Mouse (Mus musculus) embryo, embryonic 10 days (tissue): ENCODE measurements at regions not wholly inside any gene's neighbourhood (a gene's known extent, or its start where the extent isn't known, plus 50 kb on each side); places are given as distances from the start of the nearest gene placed in this dataset.

ENCODE experiments used
- DNase-seq: peaks from one replicate; pipeline ENCODE4 v3.0.0-alpha.2; 2015; ENCODE audit warnings: low spot score

GRCm38 (mm10) chr16:30118876-30119275 is 54.7 kb downstream of the Hes1 start:
- DNase-seq: no peak

- peak; percentile 76 for DNase-seq
Observed at GRCm38 (mm10) chr16:30120330-30121265, 56.4 kb downstream of the Hes1 start.

GRCm38 (mm10) chr16:30121596-30121995 is 57.4 kb downstream of the Hes1 start:
- no peak for DNase-seq

DNA sequence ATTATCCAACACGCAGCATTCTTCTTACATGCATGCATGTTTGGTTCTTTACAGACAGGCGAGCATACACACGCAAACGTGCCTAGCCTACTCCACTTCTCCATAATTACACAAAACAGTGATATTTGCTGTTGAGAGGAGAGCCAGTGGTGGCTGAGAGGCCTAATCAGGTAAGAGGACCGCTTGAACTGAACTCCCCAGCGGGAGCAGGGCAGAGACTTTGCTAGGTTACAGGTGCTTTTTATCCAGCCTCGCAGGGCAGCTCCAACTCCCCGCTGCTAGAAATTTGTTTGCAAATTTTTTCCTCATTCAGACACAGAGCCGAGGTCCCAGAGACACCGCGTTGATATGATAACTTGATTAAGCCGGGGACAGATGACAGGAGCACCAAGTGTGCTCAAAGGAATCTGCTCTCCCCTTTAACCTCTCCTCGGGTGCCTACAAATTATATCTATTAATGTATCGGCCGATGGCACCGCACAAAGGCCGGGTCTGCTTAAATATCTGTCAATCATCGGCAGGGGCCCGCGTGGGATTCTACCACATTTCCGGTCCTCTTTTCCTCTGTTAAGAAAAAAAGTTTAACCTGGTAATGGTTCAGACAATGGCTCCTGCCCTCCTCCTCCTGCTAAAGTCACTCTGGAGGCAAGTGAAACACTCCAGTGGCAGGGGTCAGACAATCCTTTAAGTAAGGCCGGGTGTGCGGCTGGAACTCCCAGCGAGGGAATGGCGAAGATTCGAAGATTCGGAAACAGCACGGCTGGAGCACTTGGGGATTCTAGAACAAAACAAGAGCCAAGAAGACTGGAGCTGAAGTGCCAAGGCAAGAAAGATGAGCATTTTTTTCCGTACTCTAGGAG is 58.3 kb downstream of the Hes1 start:
- peak; percentile 65 for DNase-seq

DNA sequence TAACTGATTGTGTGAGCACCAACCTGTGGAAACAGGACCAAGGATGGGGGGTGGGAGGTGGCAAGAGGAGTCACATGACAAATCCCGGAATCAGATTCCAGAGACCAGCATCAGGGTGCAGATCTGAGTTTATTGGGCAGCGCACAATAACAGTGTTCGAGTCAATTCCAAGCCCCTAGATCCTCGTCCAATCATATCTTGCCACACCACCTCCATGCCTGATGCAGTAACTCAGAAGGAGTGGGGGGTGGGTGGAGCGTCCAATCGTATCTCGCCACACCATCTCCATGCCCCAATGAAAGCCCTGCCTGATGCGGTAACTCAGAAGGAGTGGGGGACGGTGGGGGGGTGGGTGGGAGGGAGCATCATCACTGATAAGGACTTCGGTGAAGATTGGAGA is 62.8 kb downstream of the Hes1 start:
- no peak for DNase-seq

GRCm38 (mm10) chr16:30128787-30129186 is 64.6 kb downstream of the Hes1 start:
- DNase-seq: no peak

GRCm38 (mm10) chr16:30129218-30130112 is 65.3 kb downstream of the Hes1 start:
- peak; percentile 76 for DNase-seq

DNA sequence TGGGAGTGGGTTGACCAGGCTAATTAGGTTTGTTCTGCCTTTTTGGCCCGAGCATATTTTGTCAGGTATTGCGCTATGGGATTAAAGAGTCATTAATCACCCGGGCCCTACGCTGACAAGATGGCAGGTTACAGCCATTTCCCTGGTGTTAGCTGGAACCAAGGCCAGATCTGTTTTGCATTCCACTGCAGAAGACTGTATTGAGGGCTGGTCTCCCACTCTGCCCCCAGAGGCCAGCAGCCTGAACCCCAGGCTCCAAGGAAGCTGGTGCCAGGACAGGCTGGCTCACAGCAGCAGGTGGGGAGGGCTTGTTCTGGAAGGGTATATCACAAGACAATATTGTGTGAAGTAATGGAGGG is 65.9 kb downstream of the Hes1 start:
- DNase-seq: peak; percentile 54

GRCm38 (mm10) chr16:30132086-30132485 is 67.9 kb downstream of the Hes1 start:
- no peak for DNase-seq

GRCm38 (mm10) chr16:30134642-30135165 is 70.5 kb downstream of the Hes1 start:
- DNase-seq: no peak

DNA sequence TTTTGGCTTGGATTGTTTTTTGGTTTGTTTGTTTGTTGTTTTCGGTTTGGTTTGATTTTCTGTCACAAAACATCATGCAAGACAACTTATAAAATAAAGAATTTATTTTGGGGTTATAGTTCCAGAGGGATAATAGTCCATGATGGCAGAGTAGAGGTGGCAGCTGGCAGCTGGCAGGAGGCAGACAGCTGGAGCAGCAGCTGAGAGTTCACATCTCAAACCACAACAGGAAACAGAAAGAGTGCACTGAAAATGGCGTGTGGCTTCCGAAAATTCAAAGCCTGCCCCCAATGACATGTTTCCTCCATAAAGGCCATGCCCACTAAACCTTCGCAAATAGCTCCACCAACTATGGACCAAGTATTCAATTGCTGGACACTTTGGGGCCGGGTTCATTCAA is 72.7 kb downstream of the Hes1 start:
- DNase-seq: no peak

DNA sequence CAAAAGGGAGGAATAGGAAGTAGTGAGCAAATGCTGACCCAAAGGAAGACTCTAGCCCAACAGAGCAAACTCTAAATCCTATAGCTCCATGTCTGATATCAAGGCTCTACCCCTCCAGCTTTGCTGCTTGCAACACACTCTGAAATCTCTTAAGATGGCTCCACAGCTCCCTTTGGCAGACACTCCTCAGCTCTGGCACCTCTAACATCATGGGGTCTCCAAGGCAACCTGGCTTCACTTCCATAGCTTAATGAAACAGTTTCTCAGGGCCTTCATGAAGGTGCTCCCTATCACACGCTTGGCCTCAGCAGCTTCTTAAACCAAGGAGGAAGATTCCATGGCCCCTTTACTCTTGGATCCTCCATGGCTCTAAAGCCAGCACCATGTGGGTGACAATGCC is 73.6 kb downstream of the Hes1 start:
- no peak for DNase-seq

- no peak for DNase-seq
Observed at GRCm38 (mm10) chr16:30144818-30145464, 80.8 kb downstream of the Hes1 start.

- peak; percentile 75 for DNase-seq
Observed at GRCm38 (mm10) chr16:30145465-30146207, 81.5 kb downstream of the Hes1 start.

DNA sequence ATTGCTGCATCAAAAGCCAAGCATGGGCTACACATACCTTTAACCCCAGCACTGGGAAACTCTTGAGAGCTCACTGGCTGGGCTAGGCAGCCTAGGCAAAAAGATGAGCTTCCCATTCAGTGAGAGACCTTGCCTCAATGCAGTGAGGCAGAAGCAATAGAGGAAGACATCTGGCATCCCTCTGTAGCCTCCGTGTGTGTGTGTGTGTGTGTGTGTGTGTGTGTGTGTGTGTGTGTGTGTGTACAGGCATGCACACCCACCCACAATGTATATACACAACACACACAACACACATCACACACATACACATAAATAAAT is 82.0 kb downstream of the Hes1 start:
- peak; percentile 53 for DNase-seq

DNA sequence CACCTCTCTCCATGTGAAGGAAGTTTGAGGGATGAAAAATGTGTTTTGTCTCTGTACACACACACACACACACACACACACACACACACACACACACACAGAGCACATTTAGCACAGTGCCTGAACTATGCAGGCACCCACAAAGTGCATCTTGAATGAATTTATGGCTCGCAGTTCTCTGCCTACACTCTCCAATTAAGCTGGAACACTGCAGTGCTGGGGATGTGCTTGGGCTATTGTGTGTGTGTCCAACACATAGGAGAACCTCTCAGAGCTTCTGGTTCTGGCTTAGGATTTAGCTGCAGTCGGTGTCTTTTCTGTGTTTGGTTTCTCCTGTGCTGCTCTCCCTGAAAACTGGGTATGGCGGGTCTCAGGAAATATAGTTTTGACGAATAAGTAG is 83.1 kb downstream of the Hes1 start:
- no peak for DNase-seq

GRCm38 (mm10) chr16:30151104-30151503 is 86.9 kb downstream of the Hes1 start:
- DNase-seq: no peak

GRCm38 (mm10) chr16:30155070-30155469 is 90.9 kb downstream of the Hes1 start:
- no peak for DNase-seq

- DNase-seq: peak; percentile 68
Observed at GRCm38 (mm10) chr16:30155486-30156246, 91.5 kb downstream of the Hes1 start.

GRCm38 (mm10) chr16:30158184-30158583 is 94.0 kb downstream of the Hes1 start:
- DNase-seq: no peak
